Comparison of ENCODE assay signal across 20 mouse cellular contexts in genomic region chr13:100495337-100495736, GRCm38 (mm10). TPM values are rescaled to one million over a fixed set of nuclear protein-coding genes. Genes with fewer than 3 reads are reported as not detected.
DNase-seq lines count a peak whose midpoint lies in the region; ATAC-seq and TF ChIP-seq lines count a peak whose summit lies in the region.
"Had no signal": no experiment of that assay in that cellular context is flagged by ENCODE, and none has a peak within 500 bp of the region (broad histone marks: within the 10 kb centered on the region; RNA-seq: fewer than 3 reads in every experiment).

No protein-coding gene starts in this region.

- H3K4me3 ChIP-seq in lung, adult 2 months (replicated peaks; ENCODE audit: extremely low read depth, low read depth, low read length), result no peak overlapping the region
- H3K4me3 ChIP-seq in lung, embryonic 16.5 days (ENCODE audit: low read length), result no peak overlapping the region
- no peak overlapping the region for H3K4me3 ChIP-seq in forebrain, embryonic 16.5 days (replicated peaks; ENCODE audit: low read length)
- H3K4me3 ChIP-seq in hindbrain, embryonic 16.5 days (ENCODE audit: low read length), result no peak overlapping the region
- H3K4me3 ChIP-seq: embryonic facial prominence, embryonic 10.5 days; forebrain, embryonic 15.5 days; heart, adult 2 months; heart, embryonic 15.5 days; hindbrain, embryonic 15.5 days had no signal

- H3K9me3 ChIP-seq in lung, embryonic 16.5 days (ENCODE audit: control insufficient read depth, low read length), result no peaks in the 10 kb centered on the region
- no peaks in the 10 kb centered on the region for H3K9me3 ChIP-seq in forebrain, embryonic 16.5 days (ENCODE audit: control insufficient read depth, low read length)
- H3K9me3 ChIP-seq in hindbrain, embryonic 16.5 days (ENCODE audit: control insufficient read depth, low read length), result no peaks in the 10 kb centered on the region
- H3K9me3 ChIP-seq: embryonic facial prominence, embryonic 10.5 days; forebrain, embryonic 15.5 days; heart, embryonic 15.5 days; hindbrain, embryonic 15.5 days had no signal

- no peak overlapping the region for H3K9ac ChIP-seq in lung, embryonic 16.5 days (ENCODE audit: low read length)
- no peak overlapping the region for H3K9ac ChIP-seq in forebrain, embryonic 16.5 days (replicated peaks; ENCODE audit: low read depth, low read length)
- H3K9ac ChIP-seq in hindbrain, embryonic 16.5 days (ENCODE audit: low read depth, low read length), result no peak overlapping the region
- H3K9ac ChIP-seq: forebrain, embryonic 15.5 days; heart, embryonic 15.5 days; hindbrain, embryonic 15.5 days had no signal

- no peaks in the 10 kb centered on the region for H3K36me3 ChIP-seq in lung, embryonic 16.5 days (ENCODE audit: control insufficient read depth, insufficient read depth, low read length)
- no peaks in the 10 kb centered on the region for H3K36me3 ChIP-seq in forebrain, embryonic 16.5 days (ENCODE audit: control insufficient read depth, insufficient read depth)
- no peaks in the 10 kb centered on the region for H3K36me3 ChIP-seq in hindbrain, embryonic 16.5 days (ENCODE audit: control insufficient read depth, insufficient read depth, low read length)
- H3K36me3 ChIP-seq: embryonic facial prominence, embryonic 10.5 days; forebrain, embryonic 15.5 days; heart, embryonic 15.5 days; hindbrain, embryonic 15.5 days had no signal

- no peaks in the 10 kb centered on the region for H3K27me3 ChIP-seq in lung, embryonic 16.5 days (ENCODE audit: control insufficient read depth, insufficient read depth, low read depth, low read length)
- no peaks in the 10 kb centered on the region for H3K27me3 ChIP-seq in forebrain, embryonic 16.5 days (replicated peaks; ENCODE audit: control insufficient read depth, insufficient read depth, low read length)
- no peaks in the 10 kb centered on the region for H3K27me3 ChIP-seq in hindbrain, embryonic 16.5 days (replicated peaks; ENCODE audit: control insufficient read depth, insufficient read depth, low read length)
- H3K27me3 ChIP-seq: forebrain, embryonic 15.5 days; heart, embryonic 15.5 days; hindbrain, embryonic 15.5 days had no signal

- DNase-seq in lung, adult 2 months, result no peak
- peak; percentile 81 for DNase-seq in lung, postnatal 25 days (ENCODE audit: low spot score)
- no peak for DNase-seq in adrenal gland, adult (ENCODE audit: inconsistent age in 2 of 2, low spot score in 1 of 2)
- DNase-seq: adrenal gland, adult 8-10 months; adrenal gland, postnatal 36 days; cerebellum, adult 2 months; cerebellum, postnatal 10 days; gastrocnemius, postnatal 14 days; heart, postnatal 36 days had no signal

- TF ChIP-seq CTCF in lung, adult 2 months (IDR thresholded peaks at IDR 0.05; ENCODE audit: insufficient read depth, low read length), result no peak

- 0 out of 2 replicates have a peak, but pooled peaks have one; percentile 12 for TF ChIP-seq POLR2A in lung, adult 2 months (IDR thresholded peaks at IDR 0.05; ENCODE audit: borderline replicate concordance, extremely low read depth, low read depth, low read length)

- H3K4me1 ChIP-seq in lung, adult 2 months (ENCODE audit: control insufficient read depth, insufficient read depth, low read length), result no peaks in the 10 kb centered on the region; the same call in 1 of the 2 replicates
- peaks cover 11% of the 10 kb centered on the region for H3K4me1 ChIP-seq in lung, embryonic 16.5 days (replicated peaks; ENCODE audit: control insufficient read depth, insufficient read depth, low read length)
- peaks cover 11% of the 10 kb centered on the region for H3K4me1 ChIP-seq in forebrain, embryonic 16.5 days (replicated peaks; ENCODE audit: control insufficient read depth, insufficient read depth, low read length)
- H3K4me1 ChIP-seq in hindbrain, embryonic 16.5 days (ENCODE audit: control insufficient read depth, insufficient read depth, low read depth, low read length), result peaks cover 6% of the 10 kb centered on the region

- 45% methylated on average over 4 of the region's 4 CpGs for WGBS in lung, adult 2 months
- WGBS in lung, embryonic 16.5 days, result 65% methylated on average over 4 of the region's 4 CpGs
- 92% methylated on average over 4 of the region's 4 CpGs for WGBS in forebrain, embryonic 16.5 days
- 80% methylated on average over 4 of the region's 4 CpGs for WGBS in hindbrain, embryonic 16.5 days

- peak overlapping the region; percentile 55 for H3K27ac ChIP-seq in lung, embryonic 16.5 days (ENCODE audit: low read length)
- no peak overlapping the region for H3K27ac ChIP-seq in forebrain, embryonic 16.5 days (ENCODE audit: low read length)
- H3K27ac ChIP-seq in hindbrain, embryonic 16.5 days (ENCODE audit: low read depth, low read length), result no peak overlapping the region
- H3K27ac ChIP-seq: embryonic facial prominence, embryonic 10.5 days; forebrain, embryonic 15.5 days; heart, adult 2 months; heart, embryonic 15.5 days; hindbrain, embryonic 15.5 days had no signal

- peak; percentile 64 for ATAC-seq in lung, embryonic 16.5 days (ENCODE audit: low read depth)
- ATAC-seq in forebrain, embryonic 16.5 days, result no peak
- no peak for ATAC-seq in hindbrain, embryonic 16.5 days
- ATAC-seq: forebrain, embryonic 15.5 days had no signal

- no peak overlapping the region for H3K4me2 ChIP-seq in lung, embryonic 16.5 days (ENCODE audit: low read depth, low read length)
- H3K4me2 ChIP-seq in forebrain, embryonic 16.5 days (ENCODE audit: low read length), result no peak overlapping the region
- no peak overlapping the region for H3K4me2 ChIP-seq in hindbrain, embryonic 16.5 days (ENCODE audit: low read length)
- H3K4me2 ChIP-seq: forebrain, embryonic 15.5 days; heart, embryonic 11.5 days; heart, embryonic 15.5 days; hindbrain, embryonic 15.5 days had no signal

RNA-seq across cellular contexts. Expression of gene Gtf2h2, which starts 3.0 kb away (rescaled TPM):
- 16.9 and 17.2 TPM in 2 replicates for polyA plus RNA-seq in lung, adult 2 months (2012; rRNA removed)
- polyA plus RNA-seq in lung, embryonic 16.5 days (2015; fragmentation: Nextera tagmentation; extraction: Ambion mirVana), result 68.5 and 73.5 TPM in 2 replicates
- polyA plus RNA-seq in forebrain, embryonic 16.5 days (2015; fragmentation: Nextera tagmentation; extraction: Ambion mirVana), result 68.5 and 77.4 TPM in 2 replicates
- 68.3 and 69.2 TPM in 2 replicates for polyA plus RNA-seq in hindbrain, embryonic 16.5 days (2015; fragmentation: Nextera tagmentation; extraction: Ambion mirVana)

RNA-seq across cellular contexts. Expression of gene Naip1, which starts 42.7 kb away (rescaled TPM):
- polyA plus RNA-seq in lung, adult 2 months (2012; rRNA removed), result 0.12 TPM in 2 replicates
- not detected in 2 replicates for polyA plus RNA-seq in lung, embryonic 16.5 days (2015; fragmentation: Nextera tagmentation; extraction: Ambion mirVana)
- 0.05 TPM in 1 of 2 replicates, not detected in the other for polyA plus RNA-seq in forebrain, embryonic 16.5 days (2015; fragmentation: Nextera tagmentation; extraction: Ambion mirVana)
- polyA plus RNA-seq in hindbrain, embryonic 16.5 days (2015; fragmentation: Nextera tagmentation; extraction: Ambion mirVana), result 0.05 and 0.15 TPM in 2 replicates
- polyA plus RNA-seq: embryonic facial prominence, embryonic 10.5 days; forebrain, embryonic 11.5 days; forebrain, embryonic 15.5 days; heart, adult 2 months; heart, embryonic 11.5 days; heart, embryonic 15.5 days; hindbrain, embryonic 11.5 days had no signal

RNA-seq across cellular contexts. Expression of gene Ocln, which starts 57.2 kb away (rescaled TPM):
- 15.0 and 21.3 TPM in 2 replicates for polyA plus RNA-seq in lung, adult 2 months (2012; rRNA removed)
- polyA plus RNA-seq in lung, embryonic 16.5 days (2015; fragmentation: Nextera tagmentation; extraction: Ambion mirVana), result 38.5 and 38.8 TPM in 2 replicates
- polyA plus RNA-seq in forebrain, embryonic 16.5 days (2015; fragmentation: Nextera tagmentation; extraction: Ambion mirVana), result 7.8 and 9.8 TPM in 2 replicates
- polyA plus RNA-seq in hindbrain, embryonic 16.5 days (2015; fragmentation: Nextera tagmentation; extraction: Ambion mirVana), result 13.8 and 15.1 TPM in 2 replicates
